Mouse (Mus musculus) kidney, embryonic 15.5 days (tissue): ENCODE measurements around the gene Zmiz1. TPM values are rescaled to one million over a fixed set of nuclear protein-coding genes. Genes with fewer than 3 reads are reported as not detected.
A peak's percentile ranks its signal among the peaks of the same experiment; 100 is the strongest.

Experiments
- ATAC-seq: fragments of 200-750 bp; cut with Nextera tagmentation; replicated peaks from 2 replicates; pipeline ENCODE4 v1.8.0; 2017; ENCODE audit warnings: moderate TSS enrichment; ENCODE audit not compliant: low FRiP score
- H3K27ac ChIP-seq: fragments of 300-500 bp; sonication (generic); 2 replicates; pipeline ENCODE4 v1.5.1; 2015; ENCODE audit warnings: mild to moderate bottlenecking, inconsistent platforms
- H3K27me3 ChIP-seq: fragments of 300-500 bp; sonication (generic); 2 replicates; pipeline ENCODE4 v1.6.1; 2015; ENCODE audit warnings: inconsistent platforms
- H3K36me3 ChIP-seq: fragments of 300-500 bp; sonication (generic); 2 replicates; pipeline ENCODE4 v1.6.1; 2015; ENCODE audit warnings: inconsistent platforms
- H3K4me1 ChIP-seq: fragments of 300-500 bp; sonication (generic); 2 replicates; pipeline ENCODE4 v1.6.1; 2015; ENCODE audit warnings: inconsistent platforms
- H3K4me2 ChIP-seq: fragments of 300-500 bp; sonication (generic); 2 replicates; pipeline ENCODE4 v1.6.1; 2015; ENCODE audit warnings: moderate library complexity, mild to moderate bottlenecking, inconsistent platforms
- H3K4me3 ChIP-seq: fragments of 300-500 bp; sonication (generic); replicated peaks from 2 replicates; pipeline ENCODE4 v1.5.1; 2015; ENCODE audit warnings: mild to moderate bottlenecking, inconsistent platforms
- H3K9ac ChIP-seq: fragments of 300-500 bp; sonication (generic); 2 replicates; pipeline ENCODE4 v1.6.1; 2015; ENCODE audit warnings: mild to moderate bottlenecking, inconsistent platforms
- H3K9me3 ChIP-seq: fragments of 300-500 bp; sonication (generic); replicated peaks from 2 replicates; pipeline ENCODE4 v1.6.1; 2016; ENCODE audit warnings: inconsistent platforms
- WGBS: fragments of 180-500 bp; shearing (Covaris S2); methylation state at CpG from one replicate; pipeline ENCODE4 v1.1.7; 2015; ENCODE audit warnings: mixed read lengths; 5-methylcytosine and 5-hydroxymethylcytosine counted together
- polyA plus RNA-seq: library from polyadenylated mRNA; unstranded; fragments of >200 nt; fragmentation: Nextera tagmentation; extraction: Ambion mirVana; gene quantifications from 2 replicates; pipeline ENCODE4 v1.2.1, GENCODE M21; 2015

The Zmiz1 gene
- polyA plus RNA-seq, 1 experiment from 2014 or later = 47.3 TPM

- 37% methylated on average over 3 of the region's 3 CpGs for WGBS
- Histone ChIP-seq H3K36me3 (peaks cover 34% of the 10 kb centered on the region), H3K4me1 (peaks cover 67% of the 10 kb centered on the region), H3K9me3 (no peaks in the 10 kb centered on the region), H3K9ac (no peak overlapping the region), H3K27me3 (no peaks in the 10 kb centered on the region), H3K4me3 (no peak overlapping the region), H3K27ac (no peak overlapping the region), H3K4me2 (no peak overlapping the region)
- ATAC-seq = no peak
Observed at GRCm38 (mm10) chr14:25500511-25501120, 41.6 kb downstream of the Zmiz1 start.

DNA sequence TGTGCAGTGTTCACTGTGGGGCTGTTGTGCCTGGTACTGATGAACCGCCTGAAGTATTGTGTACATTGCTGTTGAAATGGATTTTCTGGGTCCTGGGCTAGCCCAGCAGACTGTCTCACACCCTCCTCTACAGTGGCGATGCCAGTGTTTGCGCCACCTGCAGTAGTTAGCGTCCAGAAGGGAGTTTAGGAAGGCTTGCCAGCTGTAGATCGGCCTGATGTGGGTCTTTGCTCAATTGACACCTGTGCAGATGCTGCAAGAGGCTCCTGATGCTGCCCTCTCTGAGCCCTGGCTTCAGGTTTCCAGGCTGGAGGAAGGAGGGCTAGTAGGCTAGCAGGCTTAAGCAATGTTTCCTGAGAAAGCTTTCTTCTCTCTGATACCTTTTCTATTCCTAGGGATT is 42.5 kb downstream of the Zmiz1 start:
- Histone ChIP-seq H3K36me3 (peaks cover 43% of the 10 kb centered on the region), H3K9ac (no peak overlapping the region), H3K4me3 (no peak overlapping the region), H3K9me3 (no peaks in the 10 kb centered on the region), H3K27ac (no peak overlapping the region), H3K27me3 (no peaks in the 10 kb centered on the region), H3K4me2 (no peak overlapping the region), H3K4me1 (peaks cover 59% of the 10 kb centered on the region)
- 81% methylated on average over 5 of the region's 5 CpGs for WGBS
- no peak for ATAC-seq

GRCm38 (mm10) chr14:25502355-25502754 is 43.4 kb downstream of the Zmiz1 start:
- H3K9me3 ChIP-seq = no peaks in the 10 kb centered on the region
- no peak overlapping the region for H3K4me3 ChIP-seq
- H3K27ac ChIP-seq = no peak overlapping the region
- H3K4me2 ChIP-seq = no peak overlapping the region
- no peak for ATAC-seq
- peaks cover 51% of the 10 kb centered on the region for H3K36me3 ChIP-seq
- peaks cover 50% of the 10 kb centered on the region for H3K4me1 ChIP-seq
- H3K9ac ChIP-seq = no peak overlapping the region
- H3K27me3 ChIP-seq = no peaks in the 10 kb centered on the region
- WGBS = 84% methylated on average over 3 of the region's 3 CpGs

GRCm38 (mm10) chr14:25504241-25504640 is 45.3 kb downstream of the Zmiz1 start:
- Histone ChIP-seq H3K27ac (no peak overlapping the region), H3K27me3 (no peaks in the 10 kb centered on the region), H3K36me3 (peaks cover 64% of the 10 kb centered on the region), H3K9ac (no peak overlapping the region), H3K4me3 (no peak overlapping the region), H3K9me3 (no peaks in the 10 kb centered on the region), H3K4me2 (no peak overlapping the region), H3K4me1 (peaks cover 47% of the 10 kb centered on the region)
- ATAC-seq = no peak
- WGBS = 81% methylated on average over 3 of the region's 3 CpGs

DNA sequence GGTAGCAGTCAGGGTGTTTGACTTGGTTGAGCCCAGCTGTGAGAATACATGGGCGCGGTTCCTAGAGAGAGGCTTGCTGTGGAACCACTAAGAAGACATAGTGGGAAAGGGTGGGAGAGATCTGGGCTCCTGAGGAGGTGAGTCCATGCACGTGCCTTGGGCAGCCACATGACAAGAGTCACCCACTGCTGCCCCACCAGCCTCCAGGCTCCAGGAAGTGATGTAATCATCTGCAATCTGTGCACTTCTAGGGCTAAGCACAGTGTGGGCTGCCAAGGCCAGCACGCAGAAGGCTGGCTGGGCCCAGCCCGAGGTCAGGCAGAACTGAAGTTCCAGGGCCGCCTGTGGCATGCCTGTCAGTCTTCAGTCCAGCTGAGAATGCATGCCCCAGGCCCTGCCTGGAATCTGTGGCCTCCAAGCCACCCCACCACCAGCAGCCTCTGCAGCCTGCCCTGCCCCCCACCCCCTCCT is 46.3 kb downstream of the Zmiz1 start:
- Histone ChIP-seq H3K4me2 (no peak overlapping the region), H3K9ac (no peak overlapping the region), H3K27me3 (no peaks in the 10 kb centered on the region), H3K9me3 (no peaks in the 10 kb centered on the region), H3K4me1 (peaks cover 47% of the 10 kb centered on the region), H3K27ac (peak overlapping the region; percentile 24; the same call in 1 of the 2 replicates), H3K4me3 (no peak overlapping the region), H3K36me3 (peaks cover 72% of the 10 kb centered on the region)
- 0 out of 2 replicates have a peak, but pooled peaks have one; percentile 23 for ATAC-seq
- WGBS = 66% methylated on average over 6 of the region's 6 CpGs

DNA sequence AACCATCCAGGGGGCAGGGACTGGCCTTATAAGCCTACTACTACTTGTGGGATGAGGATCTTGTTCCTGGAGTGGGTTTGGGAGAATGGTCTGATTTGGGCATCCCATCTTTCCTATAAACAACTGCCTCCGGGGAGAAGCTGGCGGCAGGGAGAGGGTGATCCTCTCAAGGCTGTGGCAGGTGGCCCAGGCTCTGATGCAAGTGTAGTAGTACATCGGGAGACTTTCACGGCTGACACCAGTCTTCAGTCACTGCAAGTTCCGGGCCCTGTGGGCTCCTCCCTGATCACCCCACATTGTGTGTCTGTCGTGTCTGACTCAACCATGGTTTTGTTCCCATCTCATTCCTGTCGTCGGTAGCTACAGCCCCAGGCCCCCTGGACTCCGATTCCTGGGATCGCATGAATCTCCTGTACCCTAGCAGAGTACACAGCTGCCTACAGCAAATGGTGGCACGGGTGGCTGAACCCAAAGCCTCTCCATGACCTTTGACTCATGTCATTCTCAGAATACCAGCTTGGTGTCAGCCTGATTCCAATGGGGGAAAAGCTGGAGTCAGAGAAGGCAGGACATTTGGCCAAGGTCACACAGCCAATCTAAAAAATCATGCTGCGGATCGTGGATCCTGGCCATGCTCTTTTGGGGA is 49.2 kb downstream of the Zmiz1 start:
- Histone ChIP-seq H3K9ac (no peak overlapping the region), H3K4me1 (peaks cover 64% of the 10 kb centered on the region), H3K4me2 (no peak overlapping the region), H3K27me3 (no peaks in the 10 kb centered on the region), H3K9me3 (no peaks in the 10 kb centered on the region), H3K4me3 (no peak overlapping the region), H3K36me3 (peaks cover 62% of the 10 kb centered on the region), H3K27ac (0 out of 2 replicates have a peak overlapping the region, but pooled peaks have one; percentile 1)
- WGBS = 82% methylated on average over 13 of the region's 13 CpGs
- ATAC-seq = no peak

- ATAC-seq = peak; percentile 27; the same call in 1 of the 2 replicates
- Histone ChIP-seq H3K4me1 (peaks cover 69% of the 10 kb centered on the region), H3K4me3 (no peak overlapping the region)
Observed at GRCm38 (mm10) chr14:25508757-25509139, 49.8 kb downstream of the Zmiz1 start.

DNA sequence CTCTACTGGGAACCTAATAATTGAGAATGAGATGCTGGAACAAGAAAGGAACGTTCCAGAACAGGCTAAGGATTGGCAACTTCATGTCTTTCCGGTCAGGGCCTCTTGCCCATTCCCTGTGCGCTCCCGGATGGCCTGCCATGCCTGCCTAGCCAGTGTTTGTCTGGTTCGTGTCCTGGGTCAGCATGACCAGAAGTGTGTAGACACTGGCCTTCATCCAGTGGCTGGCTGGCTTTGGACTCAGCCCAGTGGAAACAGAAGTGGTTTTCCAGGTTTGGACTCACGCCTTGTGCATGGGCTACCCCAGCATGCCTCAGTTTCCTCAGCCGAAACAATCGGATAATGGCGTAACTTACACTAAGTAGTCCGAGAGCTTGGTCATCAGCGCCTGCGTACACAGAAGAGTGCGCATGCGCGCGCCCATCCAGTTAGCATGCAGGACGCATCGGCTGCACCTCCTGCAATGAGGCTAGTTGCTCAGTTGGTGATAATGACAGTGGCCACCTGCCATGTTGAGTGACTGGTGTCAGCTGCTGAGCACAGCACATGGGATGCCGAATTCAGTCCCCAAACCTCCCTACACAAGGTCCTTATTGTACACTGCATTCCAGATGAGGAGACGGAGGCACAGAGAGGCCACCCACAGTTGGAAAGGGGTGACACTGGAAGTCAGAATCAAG is 50.6 kb downstream of the Zmiz1 start:
- no peak overlapping the region for H3K9ac ChIP-seq
- no peaks in the 10 kb centered on the region for H3K9me3 ChIP-seq
- no peak overlapping the region for H3K4me2 ChIP-seq
- H3K27ac ChIP-seq = no peak overlapping the region
- H3K27me3 ChIP-seq = no peaks in the 10 kb centered on the region
- no peak overlapping the region for H3K4me3 ChIP-seq
- H3K4me1 ChIP-seq = peaks cover 75% of the 10 kb centered on the region
- WGBS = 92% methylated on average over 20 of the region's 20 CpGs
- peaks cover 48% of the 10 kb centered on the region for H3K36me3 ChIP-seq
- ATAC-seq = no peak

More at GRCm38 (mm10) chr14:25508757-25509139, 49.8 kb downstream of the Zmiz1 start:
- Histone ChIP-seq H3K27ac (0 out of 2 replicates have a peak overlapping the region, but pooled peaks have one; percentile 1), H3K9me3 (no peaks in the 10 kb centered on the region), H3K4me2 (no peak overlapping the region), H3K9ac (no peak overlapping the region), H3K27me3 (no peaks in the 10 kb centered on the region), H3K36me3 (peaks cover 57% of the 10 kb centered on the region)
- WGBS = 81% methylated on average over 5 of the region's 5 CpGs

GRCm38 (mm10) chr14:25510362-25510761 is 51.4 kb downstream of the Zmiz1 start:
- Histone ChIP-seq H3K36me3 (peaks cover 41% of the 10 kb centered on the region), H3K4me3 (no peak overlapping the region), H3K4me2 (no peak overlapping the region), H3K27ac (no peak overlapping the region), H3K9ac (no peak overlapping the region), H3K9me3 (no peaks in the 10 kb centered on the region), H3K27me3 (no peaks in the 10 kb centered on the region), H3K4me1 (peaks cover 77% of the 10 kb centered on the region)
- ATAC-seq = no peak
- WGBS = 81% methylated on average over 3 of the region's 3 CpGs

DNA sequence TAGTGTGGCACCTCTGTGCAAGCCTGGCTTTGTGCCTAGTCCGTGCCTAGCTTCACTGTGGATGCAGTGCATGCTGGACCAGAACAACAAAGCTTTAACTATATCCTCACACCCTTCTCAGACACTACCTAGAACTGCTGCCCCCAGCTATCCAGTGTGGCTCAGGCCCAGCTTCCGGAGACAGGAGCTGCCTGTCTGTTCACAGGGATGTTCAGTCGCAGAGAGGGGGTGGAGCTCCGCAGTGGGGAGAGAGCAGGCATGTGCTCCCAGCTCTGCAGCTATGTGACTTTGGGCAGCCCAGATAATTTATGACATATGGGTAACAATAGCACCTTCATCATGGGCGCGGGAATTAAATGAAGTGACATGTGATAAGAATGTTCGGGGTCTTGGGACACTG is 52.0 kb downstream of the Zmiz1 start:
- no peaks in the 10 kb centered on the region for H3K27me3 ChIP-seq
- H3K4me1 ChIP-seq = peaks cover 80% of the 10 kb centered on the region
- H3K27ac ChIP-seq = no peak overlapping the region
- no peak overlapping the region for H3K4me3 ChIP-seq
- H3K9ac ChIP-seq = no peak overlapping the region
- peaks cover 34% of the 10 kb centered on the region for H3K36me3 ChIP-seq
- ATAC-seq = no peak
- no peak overlapping the region for H3K4me2 ChIP-seq
- no peaks in the 10 kb centered on the region for H3K9me3 ChIP-seq
- 41% methylated on average over 7 of the region's 7 CpGs for WGBS

- Histone ChIP-seq H3K36me3 (peaks cover 29% of the 10 kb centered on the region), H3K9ac (no peak overlapping the region), H3K4me2 (no peak overlapping the region), H3K27me3 (no peaks in the 10 kb centered on the region), H3K4me3 (no peak overlapping the region), H3K4me1 (peaks cover 86% of the 10 kb centered on the region), H3K9me3 (no peaks in the 10 kb centered on the region), H3K27ac (0 out of 2 replicates have a peak overlapping the region, but pooled peaks have one; percentile 24)
- no peak for ATAC-seq
- 38% methylated on average over 3 of the region's 3 CpGs for WGBS
Observed at GRCm38 (mm10) chr14:25511564-25511963, 52.6 kb downstream of the Zmiz1 start.

DNA sequence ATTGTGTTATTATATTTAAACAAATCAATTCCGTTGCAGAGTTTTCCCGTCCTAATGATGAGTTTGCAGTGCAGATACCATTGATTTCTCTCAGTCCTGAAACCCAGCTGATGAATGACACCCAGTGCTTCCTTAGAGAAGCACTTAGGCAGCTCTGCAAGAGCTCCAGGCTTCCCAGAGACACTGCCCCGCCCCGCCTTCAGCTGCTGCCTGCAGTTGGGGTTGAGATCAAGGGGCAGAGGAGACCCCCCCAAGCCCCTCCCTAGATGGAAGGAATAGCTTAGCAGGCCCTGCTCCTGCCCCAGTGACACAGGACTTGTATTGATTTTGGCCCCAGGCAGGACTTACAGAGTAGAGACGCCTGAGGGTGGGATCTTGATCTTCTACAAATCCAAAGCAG is 53.0 kb downstream of the Zmiz1 start:
- Histone ChIP-seq H3K27ac (peak overlapping the region; percentile 25; the same call in 1 of the 2 replicates), H3K9me3 (no peaks in the 10 kb centered on the region), H3K36me3 (peaks cover 24% of the 10 kb centered on the region), H3K27me3 (no peaks in the 10 kb centered on the region), H3K4me2 (no peak overlapping the region), H3K9ac (no peak overlapping the region), H3K4me1 (peaks cover 90% of the 10 kb centered on the region), H3K4me3 (no peak overlapping the region)
- 36% methylated on average over 5 of the region's 5 CpGs for WGBS
- ATAC-seq = no peak
